Mouse (Mus musculus): ENCODE results near the gene Trim44.

DNA sequence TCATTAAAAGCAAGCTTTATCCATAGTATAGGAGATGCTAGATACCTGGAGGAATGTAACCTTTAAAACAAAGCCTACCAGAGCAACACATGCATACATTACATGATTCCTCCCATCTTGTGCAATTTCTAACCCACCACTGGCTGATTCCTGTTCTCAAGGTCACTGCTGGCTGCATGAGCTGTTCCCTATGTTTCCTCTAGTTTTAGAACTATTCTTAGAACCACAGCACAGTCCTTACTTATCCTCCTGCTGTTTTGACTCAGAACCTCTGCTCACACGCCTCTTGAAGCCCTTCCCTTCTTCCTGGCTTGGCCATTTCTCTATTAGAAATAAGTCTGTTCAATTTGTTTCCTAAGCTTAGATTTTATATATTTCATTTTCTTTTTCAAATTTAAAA lies 28.7 kb downstream of the Trim44 start:
- no peak for TF ChIP-seq POLR2A (IDR thresholded peaks at IDR 0.05; ENCODE audit: insufficient read depth, low read depth, low read length)
- TF ChIP-seq CTCF (IDR thresholded peaks at IDR 0.05; ENCODE audit: insufficient read depth, low read depth, low read length): no peak
